Comparison of ENCODE assay signal across 8 mouse cellular contexts in the genomic region with DNA sequence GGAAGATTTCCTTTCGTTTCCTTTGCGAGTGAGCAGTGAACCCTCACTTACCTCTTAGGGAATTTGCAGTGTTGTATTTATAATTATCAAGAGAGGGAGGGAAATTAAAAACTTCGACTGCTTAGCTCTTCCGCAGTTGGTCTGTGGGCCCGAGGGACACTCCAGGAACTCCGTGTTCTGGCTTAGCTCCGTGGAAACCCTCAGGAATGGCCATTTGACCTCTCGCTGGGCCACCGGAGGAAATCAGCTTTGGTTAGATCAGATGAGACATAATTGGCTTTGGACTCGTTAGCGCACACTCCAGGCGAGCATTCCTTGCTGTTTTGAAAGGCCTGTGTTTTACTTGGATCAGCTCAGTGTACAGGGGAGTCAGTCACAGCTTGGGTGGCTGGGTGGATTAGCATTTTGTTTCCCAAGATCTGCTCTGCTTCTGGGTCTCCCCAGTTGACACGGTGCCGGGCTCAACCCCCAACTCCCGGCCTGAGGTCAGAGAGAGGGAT.
DNase-seq lines count a peak whose midpoint lies in the region; ATAC-seq and TF ChIP-seq lines count a peak whose summit lies in the region.

No protein-coding gene starts in this region.

- peak overlapping the region; percentile 42 for H3K4me2 ChIP-seq in embryonic facial prominence, embryonic 12.5 days (replicated peaks)
- peak overlapping the region; percentile 63 for H3K4me2 ChIP-seq in heart, embryonic 12.5 days
- H3K4me2 ChIP-seq in kidney, embryonic 15.5 days: peak overlapping the region; percentile 53
- peak overlapping the region; percentile 46 for H3K4me2 ChIP-seq in lung, postnatal 0 days (replicated peaks; ENCODE audit: low read depth, low read length)
- H3K4me2 ChIP-seq in stomach, embryonic 15.5 days: peak overlapping the region; percentile 35

- DNase-seq in left cerebral cortex, adult 2 months (ENCODE audit: extremely low spot score in 1 of 2, low spot score in 2 of 2): peak in 1 of 2 experiments; percentile 15
- DNase-seq in left cerebral cortex, postnatal 10 days (ENCODE audit: extremely low spot score in 1 of 2, low spot score in 2 of 2): no peak
- DNase-seq in lung, postnatal 0 days (ENCODE audit: low spot score): peak; percentile 5
- no peak for DNase-seq in spleen, postnatal 14 days (ENCODE audit: low spot score in 2 of 2)

- 17% methylated on average over 15 of the region's 15 CpGs for WGBS in embryonic facial prominence, embryonic 12.5 days
- 31% methylated on average over 15 of the region's 15 CpGs for WGBS in heart, embryonic 12.5 days
- 21% methylated on average over 15 of the region's 15 CpGs for WGBS in kidney, embryonic 15.5 days
- 38% methylated on average over 15 of the region's 15 CpGs for WGBS in lung, postnatal 0 days
- 37% methylated on average over 15 of the region's 15 CpGs for WGBS in stomach, embryonic 15.5 days

- 0 out of 2 replicates have a peak, but pooled peaks cover 7% of the 10 kb centered on the region for H3K27me3 ChIP-seq in embryonic facial prominence, embryonic 12.5 days
- H3K27me3 ChIP-seq in heart, embryonic 12.5 days (replicated peaks): no peaks in the 10 kb centered on the region
- no peaks in the 10 kb centered on the region for H3K27me3 ChIP-seq in kidney, embryonic 15.5 days
- H3K27me3 ChIP-seq in lung, postnatal 0 days (replicated peaks; ENCODE audit: insufficient read depth, low read length): no peaks in the 10 kb centered on the region
- no peaks in the 10 kb centered on the region for H3K27me3 ChIP-seq in stomach, embryonic 15.5 days (replicated peaks)

- H3K4me3 ChIP-seq in left cerebral cortex, adult 2 months: peak overlapping the region; percentile 42
- H3K4me3 ChIP-seq in embryonic facial prominence, embryonic 12.5 days: no peak overlapping the region
- peak overlapping the region; percentile 36 for H3K4me3 ChIP-seq in heart, embryonic 12.5 days
- peak overlapping the region; percentile 29 for H3K4me3 ChIP-seq in kidney, embryonic 15.5 days (replicated peaks)
- peak overlapping the region; percentile 14; the same call in 1 of the 2 replicates for H3K4me3 ChIP-seq in lung, postnatal 0 days (ENCODE audit: low read depth, low read length)
- peak overlapping the region; percentile 20 for H3K4me3 ChIP-seq in stomach, embryonic 15.5 days (replicated peaks)

- H3K4me1 ChIP-seq in embryonic facial prominence, embryonic 12.5 days: 0 out of 2 replicates have a peak, but pooled peaks cover 3% of the 10 kb centered on the region
- H3K4me1 ChIP-seq in heart, embryonic 12.5 days (replicated peaks): no peaks in the 10 kb centered on the region; the same call in 1 of the 2 replicates
- peaks cover 20% of the 10 kb centered on the region for H3K4me1 ChIP-seq in kidney, embryonic 15.5 days
- H3K4me1 ChIP-seq in lung, postnatal 0 days (ENCODE audit: insufficient read depth, low read depth, low read length): no peaks in the 10 kb centered on the region
- no peaks in the 10 kb centered on the region for H3K4me1 ChIP-seq in stomach, embryonic 15.5 days

- no peaks in the 10 kb centered on the region for H3K9me3 ChIP-seq in embryonic facial prominence, embryonic 12.5 days
- H3K9me3 ChIP-seq in heart, embryonic 12.5 days (replicated peaks): no peaks in the 10 kb centered on the region
- H3K9me3 ChIP-seq in kidney, embryonic 15.5 days (replicated peaks): no peaks in the 10 kb centered on the region
- H3K9me3 ChIP-seq in lung, postnatal 0 days (ENCODE audit: low read length): no peaks in the 10 kb centered on the region
- H3K9me3 ChIP-seq in stomach, embryonic 15.5 days: no peaks in the 10 kb centered on the region

- no peak for TF ChIP-seq EP300 in lung, postnatal 0 days (IDR thresholded peaks at IDR 0.05)

- no peak for TF ChIP-seq CTCF in left cerebral cortex, adult 2 months (IDR thresholded peaks at IDR 0.05)
- TF ChIP-seq CTCF in lung, postnatal 0 days (IDR thresholded peaks at IDR 0.05): no peak

- ATAC-seq in embryonic facial prominence, embryonic 12.5 days (ENCODE audit: insufficient number of reproducible peaks, insufficient read depth, low FRiP score, low TSS enrichment): peak; percentile 59
- ATAC-seq in heart, embryonic 12.5 days (ENCODE audit: insufficient number of reproducible peaks, low FRiP score): no peak
- peak; percentile 76 for ATAC-seq in kidney, embryonic 15.5 days (replicated peaks; ENCODE audit: low FRiP score)
- peak; percentile 8; the same call in 1 of the 2 replicates for ATAC-seq in lung, postnatal 0 days
- no peak for ATAC-seq in stomach, embryonic 15.5 days (ENCODE audit: insufficient read depth, low FRiP score, low read depth)

- H3K36me3 ChIP-seq in embryonic facial prominence, embryonic 12.5 days: no peaks in the 10 kb centered on the region
- H3K36me3 ChIP-seq in heart, embryonic 12.5 days: no peaks in the 10 kb centered on the region
- no peaks in the 10 kb centered on the region for H3K36me3 ChIP-seq in kidney, embryonic 15.5 days
- H3K36me3 ChIP-seq in lung, postnatal 0 days (ENCODE audit: insufficient read depth, low read length): no peaks in the 10 kb centered on the region
- no peaks in the 10 kb centered on the region for H3K36me3 ChIP-seq in stomach, embryonic 15.5 days

- intact Hi-C loops in left cerebral cortex, adult 2 months (cut with DNase I): loop anchor here (1.0 to 10.0 kb wide), 4 partner anchors 74 to 582 kb away; a partner anchor contains a TSS
- intact Hi-C loops in left cerebral cortex, postnatal 10 days (cut with DNase I): loop anchor here (2.0 to 10.0 kb wide), 2 partner anchors 196 to 582 kb away; no protein-coding TSS in a partner anchor

- H3K27ac ChIP-seq in left cerebral cortex, adult 2 months: no peak overlapping the region
- no peak overlapping the region for H3K27ac ChIP-seq in embryonic facial prominence, embryonic 12.5 days
- no peak overlapping the region for H3K27ac ChIP-seq in heart, embryonic 12.5 days (ENCODE audit: poor library complexity, severe bottlenecking)
- peak overlapping the region; percentile 57 for H3K27ac ChIP-seq in kidney, embryonic 15.5 days
- H3K27ac ChIP-seq in lung, postnatal 0 days (ENCODE audit: low read length): no peak overlapping the region
- no peak overlapping the region for H3K27ac ChIP-seq in stomach, embryonic 15.5 days

- no peak overlapping the region for H3K9ac ChIP-seq in embryonic facial prominence, embryonic 12.5 days
- H3K9ac ChIP-seq in heart, embryonic 12.5 days: 0 out of 2 replicates have a peak overlapping the region, but pooled peaks have one; percentile 15
- H3K9ac ChIP-seq in kidney, embryonic 15.5 days: no peak overlapping the region
- no peak overlapping the region for H3K9ac ChIP-seq in lung, postnatal 0 days (replicated peaks; ENCODE audit: low read depth)
- no peak overlapping the region for H3K9ac ChIP-seq in stomach, embryonic 15.5 days

Comparison
In these comparisons a context has a peak if more than half of its experiments do, and no peak if none do; other contexts are left out.
1. ATAC-seq: peak in embryonic facial prominence, embryonic 12.5 days (single experiment), kidney, embryonic 15.5 days (single experiment) and lung, postnatal 0 days (single experiment); none in heart, embryonic 12.5 days (single experiment) and stomach, embryonic 15.5 days (single experiment).
2. Peak in every context shown above with its lines, with median percentiles within 50 percentile points of each other: H3K4me2 ChIP-seq.